ENCODE assay signal across 9 mouse cellular contexts in the genomic region with DNA sequence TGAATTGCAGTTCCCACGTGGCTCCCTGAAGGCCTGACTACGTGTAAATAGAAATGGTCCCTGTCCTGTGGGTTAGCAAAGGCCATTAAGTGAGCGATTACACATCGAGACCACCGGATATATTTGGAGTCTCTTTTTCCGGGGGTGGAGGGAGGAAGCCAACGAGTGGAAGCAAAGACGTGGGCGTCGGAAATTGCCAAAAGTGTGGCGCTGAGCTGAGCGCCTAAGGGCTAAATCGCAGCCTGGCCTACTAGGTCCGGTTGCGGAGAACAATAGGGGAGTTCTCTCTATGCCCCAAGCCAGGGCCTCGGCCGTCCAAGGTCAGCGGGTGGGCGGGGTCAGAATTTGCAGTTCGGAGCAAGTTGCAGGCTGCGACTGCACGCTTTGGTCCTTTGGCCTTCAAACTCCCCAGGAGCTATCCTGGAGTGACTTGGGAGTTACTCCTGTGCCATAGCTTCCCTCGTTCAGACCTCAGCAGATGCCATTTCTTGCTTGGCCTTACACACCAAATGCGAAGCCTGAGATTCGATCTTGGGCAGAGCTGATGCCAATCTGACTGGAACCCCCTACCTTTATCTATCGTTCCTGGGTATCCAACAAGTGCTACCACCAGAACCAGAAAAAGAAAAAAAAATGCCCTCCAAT. TPM values are rescaled to one million over a fixed set of nuclear protein-coding genes. Genes with fewer than 3 reads are reported as not detected.
A peak's percentile ranks its signal among the peaks of the same experiment; 100 is the strongest.
DNase-seq lines count a peak whose midpoint lies in the region; ATAC-seq and TF ChIP-seq lines count a peak whose summit lies in the region.
"Had no signal": no experiment of that assay in that cellular context is flagged by ENCODE, and none has a peak within 500 bp of the region (broad histone marks: within the 10 kb centered on the region; RNA-seq: fewer than 3 reads in every experiment).

No protein-coding gene starts in this region.

- 0 out of 2 replicates have a peak overlapping the region, but pooled peaks have one; percentile 37 for H3K9ac ChIP-seq in ES-Bruce4 (ENCODE audit: low read depth, poor library complexity, severe bottlenecking)
- H3K9ac ChIP-seq in hindbrain, embryonic 14.5 days, result no peak overlapping the region
- H3K9ac ChIP-seq in lung, postnatal 0 days (replicated peaks; ENCODE audit: low read depth), result no peak overlapping the region
- H3K9ac ChIP-seq: hindbrain, embryonic 15.5 days had no signal

- no peak for TF ChIP-seq CTCF in ES-Bruce4 (IDR thresholded peaks at IDR 0.05; ENCODE audit: low read depth, low read length)
- no peak for TF ChIP-seq CTCF in lung, postnatal 0 days (IDR thresholded peaks at IDR 0.05)

- ATAC-seq in hindbrain, embryonic 14.5 days (ENCODE audit: low FRiP score), result no peak
- no peak for ATAC-seq in lung, postnatal 0 days
- ATAC-seq in activated CD4-positive, CD25-positive, alpha-beta regulatory T cell, adult 4 months, result no peak

- no peak overlapping the region for H3K27ac ChIP-seq in ES-Bruce4 (ENCODE audit: insufficient read depth, low read length)
- H3K27ac ChIP-seq in hindbrain, embryonic 14.5 days, result no peak overlapping the region
- no peak overlapping the region for H3K27ac ChIP-seq in lung, postnatal 0 days (ENCODE audit: low read length)
- H3K27ac ChIP-seq: hindbrain, embryonic 15.5 days had no signal

- intact Hi-C loops in heart, postnatal 25 days (cut with DNase I), result loop anchor here (1.0 to 5.0 kb wide), 3 partner anchors 158 to 973 kb away; no protein-coding TSS in a partner anchor

- DNase-seq in heart, adult 11 months, result peak; percentile 93
- DNase-seq in heart, postnatal 25 days (ENCODE audit: low spot score), result no peak
- no peak for DNase-seq in hindbrain, embryonic 14.5 days (ENCODE audit: low spot score)
- no peak for DNase-seq in lung, postnatal 0 days (ENCODE audit: low spot score)
- DNase-seq in layer of hippocampus, adult 9-11 months, result no peak
- no peak for DNase-seq in left cerebral cortex, adult 11 months (ENCODE audit: low spot score)

- H3K4me3 ChIP-seq in ES-Bruce4 (ENCODE audit: low read depth, low read length), result peak overlapping the region; percentile 10
- H3K4me3 ChIP-seq in hindbrain, embryonic 14.5 days (replicated peaks; ENCODE audit: low read length), result 0 out of 2 replicates have a peak overlapping the region, but pooled peaks have one; percentile 2
- no peak overlapping the region for H3K4me3 ChIP-seq in lung, postnatal 0 days (ENCODE audit: low read depth, low read length)

- H3K27me3 ChIP-seq in ES-Bruce4 (ENCODE audit: control insufficient read depth, insufficient read depth, low read length, poor library complexity, severe bottlenecking), result peaks cover 18% of the 10 kb centered on the region
- peaks cover 57% of the 10 kb centered on the region for H3K27me3 ChIP-seq in hindbrain, embryonic 14.5 days (ENCODE audit: control insufficient read depth, insufficient read depth, low read length)
- H3K27me3 ChIP-seq in lung, postnatal 0 days (replicated peaks; ENCODE audit: insufficient read depth, low read length), result peaks cover 59% of the 10 kb centered on the region

- H3K4me2 ChIP-seq in hindbrain, embryonic 14.5 days (replicated peaks), result peak overlapping the region; percentile 86
- H3K4me2 ChIP-seq in lung, postnatal 0 days (replicated peaks; ENCODE audit: low read depth, low read length), result 0 out of 2 replicates have a peak overlapping the region, but pooled peaks have one; percentile 35

- H3K4me1 ChIP-seq in ES-Bruce4 (ENCODE audit: control insufficient read depth, insufficient read depth, low read length), result peaks cover 4% of the 10 kb centered on the region
- peaks cover 33% of the 10 kb centered on the region for H3K4me1 ChIP-seq in hindbrain, embryonic 14.5 days (replicated peaks; ENCODE audit: control insufficient read depth, insufficient read depth, low read length)
- peaks cover 26% of the 10 kb centered on the region for H3K4me1 ChIP-seq in lung, postnatal 0 days (ENCODE audit: insufficient read depth, low read depth, low read length)

- 3% methylated on average over 26 of the region's 26 CpGs for WGBS in hindbrain, embryonic 14.5 days
- 9% methylated on average over 26 of the region's 26 CpGs for WGBS in lung, postnatal 0 days

- H3K36me3 ChIP-seq in ES-Bruce4 (ENCODE audit: control insufficient read depth, insufficient read depth, low read length, poor library complexity, severe bottlenecking), result no peaks in the 10 kb centered on the region
- H3K36me3 ChIP-seq in hindbrain, embryonic 14.5 days (replicated peaks; ENCODE audit: control insufficient read depth, insufficient read depth), result no peaks in the 10 kb centered on the region
- H3K36me3 ChIP-seq in lung, postnatal 0 days (ENCODE audit: insufficient read depth, low read length), result no peaks in the 10 kb centered on the region
- H3K36me3 ChIP-seq: hindbrain, embryonic 15.5 days had no signal

- TF ChIP-seq POLR2A in ES-Bruce4 (IDR thresholded peaks at IDR 0.05; ENCODE audit: insufficient read depth, low read length), result no peak

- no peaks in the 10 kb centered on the region for H3K9me3 ChIP-seq in ES-Bruce4 (replicated peaks; ENCODE audit: control insufficient read depth, insufficient read depth, low read length, poor library complexity, severe bottlenecking)
- H3K9me3 ChIP-seq in hindbrain, embryonic 14.5 days (ENCODE audit: control insufficient read depth, low read length), result no peaks in the 10 kb centered on the region
- no peaks in the 10 kb centered on the region for H3K9me3 ChIP-seq in lung, postnatal 0 days (ENCODE audit: low read length)
- H3K9me3 ChIP-seq: hindbrain, embryonic 15.5 days had no signal

- peak; percentile 91 for TF ChIP-seq EP300 in ES-Bruce4 (IDR thresholded peaks at IDR 0.05; ENCODE audit: insufficient read depth, low read depth, low read length)
- no peak for TF ChIP-seq EP300 in lung, postnatal 0 days (IDR thresholded peaks at IDR 0.05)

RNA-seq across cellular contexts. Expression of gene Hs3st3b1, which starts 2.3 kb away (rescaled TPM):
- 1 to 10 TPM in 1 of 2 experiments, under 1 TPM in 1; 0.92 to 1.1 TPM for total RNA-seq in heart, postnatal 25 days (2021)
- 8.4 and 9.6 TPM in 2 replicates for polyA plus RNA-seq in ES-Bruce4 (2011; ENCODE audit: insufficient read depth, insufficient read length, low read depth, missing spikeins)
- polyA plus RNA-seq in hindbrain, embryonic 14.5 days (2014; fragmentation: Nextera tagmentation; extraction: Ambion mirVana), result 6.7 and 7.9 TPM in 2 replicates
- 0.63 and 0.76 TPM in 2 replicates for polyA plus RNA-seq in lung, postnatal 0 days (2015; fragmentation: Nextera tagmentation; extraction: Ambion mirVana)
- 1 to 10 TPM; 2.5 to 3.0 TPM for polyA plus RNA-seq in activated CD4-positive, CD25-positive, alpha-beta regulatory T cell, adult 4 months (2017; shearing (Covaris generic))
